Mouse (Mus musculus) natural killer cell, adult 2 months (primary cell): ENCODE results near the gene Olfr1118.
"Not testable (repeated sequence)": the region's sequence is repeated elsewhere in the genome, so short reads cannot be mapped to it uniquely, and the experiment has no call there.

Source experiments
- DNase-seq, 2 experiments: peaks; one replicate each; pipeline ENCODE4 v3.0.0; 2022; ENCODE audit warnings: low spot score in 2 of 2

Olfr1118 gene

DNA sequence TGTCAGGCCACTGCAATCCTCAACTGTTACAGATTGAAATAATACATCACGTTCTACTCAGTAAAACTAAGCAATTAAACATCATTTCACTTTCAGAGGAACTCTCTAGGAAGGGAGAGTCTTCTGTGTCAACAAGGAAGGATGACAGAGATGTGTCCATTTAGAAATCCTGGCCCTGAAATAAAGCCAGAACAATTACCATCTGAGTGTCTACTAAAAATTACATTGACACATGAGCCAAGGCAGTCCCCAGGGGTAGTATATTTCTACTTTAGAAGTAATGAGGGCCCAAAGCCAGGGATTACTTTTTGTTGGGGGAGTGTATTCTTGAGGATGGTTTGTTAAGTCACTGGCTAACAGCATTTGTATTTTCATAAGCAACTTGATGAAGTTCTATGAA, at the start of gene Olfr1118:
TSS of gene Olfr1118 (plus strand) at position 301 of the 400 bp plus-strand sequence.
- no peak for DNase-seq

- DNase-seq: no peak
These were observed 40.1 kb upstream of the Olfr1118 start, which contains the start of gene Olfr1116 for GRCm38 (mm10) chr2:87267234-87267633. TSS of gene Olfr1116 (plus strand) at chr2:87267534.

DNA sequence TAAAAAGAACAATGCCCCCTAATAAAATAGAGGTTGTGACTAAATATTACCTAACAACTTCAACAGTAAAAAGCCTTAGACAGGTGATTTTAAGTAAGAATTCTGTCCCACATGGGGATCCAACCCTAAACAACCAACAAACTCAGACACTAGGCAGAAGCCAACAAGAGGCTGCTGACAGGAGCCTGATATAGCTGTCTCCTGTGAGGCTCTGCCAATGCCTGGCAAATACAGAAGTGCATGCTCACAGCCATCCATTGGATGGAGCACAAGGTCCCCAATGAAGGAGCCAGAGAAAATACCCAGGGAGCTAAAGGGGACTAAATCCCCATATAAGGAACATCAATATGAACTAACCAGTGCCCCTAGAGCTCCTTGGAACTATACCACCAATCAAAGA, 13.4 kb upstream of the Olfr1118 start:
- not testable (repeated sequence) for DNase-seq

DNA sequence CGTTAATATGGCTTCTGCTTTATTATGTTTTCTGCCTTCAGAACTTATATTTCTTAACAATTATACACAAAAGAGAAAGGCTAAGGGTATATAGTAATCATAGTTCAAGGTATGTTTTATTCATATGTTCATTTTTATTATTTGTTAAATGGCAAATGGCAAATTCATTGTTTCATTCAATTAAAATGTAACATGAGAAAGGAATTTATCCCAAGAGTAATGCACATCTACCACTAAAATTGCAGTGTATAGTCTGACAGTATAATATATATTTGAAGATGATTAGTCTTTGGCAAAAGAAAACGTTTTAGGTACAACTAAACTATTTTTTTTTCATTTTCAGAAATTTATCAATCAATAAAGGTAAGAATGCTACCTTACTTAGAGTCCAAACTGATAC, 47.1 kb downstream of the Olfr1118 start, which contains the start of gene Olfr1120:
TSS of gene Olfr1120 (plus strand) at position 301 of the 400 bp plus-strand sequence.
- no peak for DNase-seq

DNA sequence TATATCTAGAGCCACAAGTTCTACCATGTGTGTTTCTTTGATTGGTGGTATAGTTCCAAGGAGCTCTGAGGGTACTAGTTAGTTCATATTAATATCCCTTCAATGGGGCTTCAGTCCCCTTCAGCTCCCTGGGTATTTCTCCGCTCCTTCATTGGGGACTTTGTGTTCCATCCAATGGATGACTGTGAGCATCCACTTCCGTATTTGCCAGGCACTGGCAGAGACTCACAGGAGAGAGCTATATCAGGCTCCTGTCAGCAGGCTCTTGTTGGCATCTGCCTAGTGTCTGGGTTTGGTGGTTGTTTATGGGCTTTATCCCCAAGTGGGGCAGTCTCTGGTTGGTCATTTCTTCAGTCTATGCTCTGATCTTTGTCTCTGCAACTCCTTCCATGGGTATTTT, 52.7 kb downstream of the Olfr1118 start:
- not testable (repeated sequence) for DNase-seq
